Mouse (Mus musculus) cortical plate, adult 2 months (tissue): ENCODE measurements around the gene Tmco3. TPM values are rescaled to one million over a fixed set of nuclear protein-coding genes. Genes with fewer than 3 reads are reported as not detected.

Experiments
- H3K27ac ChIP-seq: fragments of 200-500 bp; 2 replicates; pipeline ENCODE4 v1.5.1; 2012; ENCODE audit warnings: low read length, control low read depth, inconsistent platforms; ENCODE audit not compliant: insufficient read depth
- H3K4me1 ChIP-seq: fragments of 200-500 bp; 2 replicates; pipeline ENCODE4 v1.6.1; 2011; ENCODE audit warnings: low read length; ENCODE audit not compliant: control insufficient read depth, insufficient read depth
- H3K4me3 ChIP-seq: fragments of 200-500 bp; 2 replicates; pipeline ENCODE4 v1.5.1; 2011; ENCODE audit warnings: mild to moderate bottlenecking, low read length, control low read depth; ENCODE audit not compliant: insufficient read depth
- CTCF ChIP-seq: fragments of 200-500 bp; IDR thresholded peaks from 2 replicates; pipeline ENCODE4 v1.5.1; 2011; ENCODE audit warnings: mild to moderate bottlenecking, control low read depth, low read length; ENCODE audit not compliant: insufficient read depth; ENCODE audit errors: extremely low read depth
- POLR2A ChIP-seq: fragments of 200-500 bp; IDR thresholded peaks from 2 replicates; pipeline ENCODE4 v1.6.1; 2011; ENCODE audit warnings: mild to moderate bottlenecking, low read length, control low read depth; ENCODE audit not compliant: insufficient read depth; ENCODE audit errors: extremely low read depth
- polyA plus RNA-seq: library from polyadenylated mRNA; depleted of rRNA; stranded (reverse); fragments of >200 nt; gene quantifications from 2 replicates; pipeline ENCODE4 v1.2.3, GENCODE M21; 2012; rRNA removed

The Tmco3 gene
- 43.1 and 43.3 TPM in 2 replicates for polyA plus RNA-seq

DNA sequence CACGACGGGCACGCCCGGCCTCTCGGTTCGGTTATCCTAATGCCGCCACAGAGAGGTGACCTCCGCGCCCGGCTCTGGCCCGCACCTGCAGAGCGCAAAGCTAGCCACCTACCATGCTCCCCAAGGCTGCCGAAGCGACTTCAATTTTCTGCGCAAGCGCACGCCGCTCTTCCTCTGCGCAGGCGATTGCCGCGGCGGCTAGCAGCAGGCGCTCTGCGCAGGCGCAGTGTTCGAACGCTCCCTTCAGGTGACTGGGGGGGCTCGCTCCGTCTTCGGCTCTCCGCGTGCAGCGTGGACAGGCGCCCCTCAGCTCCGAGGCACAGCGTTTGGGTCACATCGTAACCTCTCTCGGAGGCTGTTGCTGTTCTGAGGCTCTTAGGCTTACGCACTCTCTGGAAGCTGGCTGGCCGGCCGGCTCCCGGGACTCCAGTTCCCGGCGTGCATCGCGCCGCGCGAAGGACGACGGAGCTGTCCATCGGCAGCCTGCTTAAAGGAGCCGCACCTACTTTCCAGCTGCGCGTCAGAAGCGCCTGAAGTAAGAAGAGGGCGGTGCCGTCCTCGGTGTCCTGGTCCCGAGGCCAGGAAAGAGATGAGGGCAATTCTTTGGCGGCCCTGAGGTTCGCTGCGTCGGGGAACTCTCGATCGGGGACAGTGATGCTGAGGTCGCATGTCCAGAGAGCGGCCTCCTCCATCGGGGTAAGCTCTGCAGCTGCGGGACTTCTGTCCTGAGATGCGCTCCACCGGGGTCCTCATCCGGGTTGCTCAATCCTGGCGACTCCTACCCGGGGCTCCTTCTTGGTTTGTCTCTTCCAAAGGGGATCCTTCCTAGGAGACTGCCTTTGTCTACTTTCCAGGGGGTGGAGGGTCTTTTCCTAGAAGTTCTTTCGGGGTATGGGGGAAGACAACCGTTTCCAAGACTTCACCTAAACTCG, at the start of gene Tmco3, which contains the start of gene Dcun1d2:
Tmco3 (plus strand) TSS at position 499 of the 932 bp plus-strand sequence.
Dcun1d2 (minus strand) TSS at position 440 of the 932 bp plus-strand sequence.
- H3K27ac ChIP-seq: peak within 1 kb of the TSS; percentile 99
- TF ChIP-seq CTCF (no peak), POLR2A (peak; percentile 75; the same call in 1 of the 2 replicates)
- H3K4me1 ChIP-seq: peaks cover 2% of the 10 kb centered on the region; the same call in 1 of the 2 replicates
- H3K4me3 ChIP-seq: peak within 1 kb of the TSS; percentile 76

DNA sequence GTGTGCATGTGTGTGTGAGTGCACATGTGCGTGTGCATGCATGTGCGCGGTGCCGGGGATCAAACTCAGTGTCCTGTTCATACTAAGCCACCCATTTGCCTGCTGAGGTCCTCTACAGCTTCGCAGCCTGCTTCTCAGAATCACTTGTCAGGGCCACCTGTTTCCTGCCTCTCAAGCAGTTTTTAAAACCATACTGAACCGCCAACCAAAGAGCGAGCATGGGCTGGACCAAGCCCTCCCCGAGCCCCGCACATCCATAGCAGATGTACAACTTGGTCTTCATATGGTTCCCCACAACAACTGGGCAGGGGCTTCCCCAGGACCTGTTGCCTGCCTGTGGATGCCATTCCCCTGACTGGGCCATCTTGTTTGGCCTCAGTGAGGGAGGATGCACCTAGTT, 47.9 kb upstream of the Tmco3 start:
- TF ChIP-seq CTCF: no peak
- TF ChIP-seq POLR2A: no peak
- Histone ChIP-seq H3K4me3 (no peak overlapping the region), H3K27ac (no peak overlapping the region), H3K4me1 (no peaks in the 10 kb centered on the region)

DNA sequence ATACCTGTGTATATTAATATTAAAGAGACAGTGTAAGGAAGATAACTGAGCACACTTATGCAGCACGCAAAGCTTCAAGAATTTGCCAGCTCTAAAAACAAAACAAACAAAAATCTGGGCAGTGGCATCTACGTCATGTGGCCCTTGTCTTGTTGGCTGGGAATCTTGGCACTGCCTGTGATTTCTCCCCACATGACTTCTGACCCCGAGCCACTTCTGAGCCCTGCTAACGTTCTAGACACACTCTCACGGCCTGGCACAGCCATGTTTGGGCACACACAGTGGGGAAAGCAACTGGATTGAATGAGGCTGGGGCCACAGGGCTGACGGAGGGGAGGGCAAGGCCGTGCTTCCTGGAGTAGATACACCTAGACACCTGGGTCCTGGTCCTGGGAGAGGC, 47.3 kb upstream of the Tmco3 start:
- Histone ChIP-seq H3K27ac (no peak overlapping the region), H3K4me1 (no peaks in the 10 kb centered on the region), H3K4me3 (no peak overlapping the region)
- TF ChIP-seq CTCF (no peak), POLR2A (no peak)

DNA sequence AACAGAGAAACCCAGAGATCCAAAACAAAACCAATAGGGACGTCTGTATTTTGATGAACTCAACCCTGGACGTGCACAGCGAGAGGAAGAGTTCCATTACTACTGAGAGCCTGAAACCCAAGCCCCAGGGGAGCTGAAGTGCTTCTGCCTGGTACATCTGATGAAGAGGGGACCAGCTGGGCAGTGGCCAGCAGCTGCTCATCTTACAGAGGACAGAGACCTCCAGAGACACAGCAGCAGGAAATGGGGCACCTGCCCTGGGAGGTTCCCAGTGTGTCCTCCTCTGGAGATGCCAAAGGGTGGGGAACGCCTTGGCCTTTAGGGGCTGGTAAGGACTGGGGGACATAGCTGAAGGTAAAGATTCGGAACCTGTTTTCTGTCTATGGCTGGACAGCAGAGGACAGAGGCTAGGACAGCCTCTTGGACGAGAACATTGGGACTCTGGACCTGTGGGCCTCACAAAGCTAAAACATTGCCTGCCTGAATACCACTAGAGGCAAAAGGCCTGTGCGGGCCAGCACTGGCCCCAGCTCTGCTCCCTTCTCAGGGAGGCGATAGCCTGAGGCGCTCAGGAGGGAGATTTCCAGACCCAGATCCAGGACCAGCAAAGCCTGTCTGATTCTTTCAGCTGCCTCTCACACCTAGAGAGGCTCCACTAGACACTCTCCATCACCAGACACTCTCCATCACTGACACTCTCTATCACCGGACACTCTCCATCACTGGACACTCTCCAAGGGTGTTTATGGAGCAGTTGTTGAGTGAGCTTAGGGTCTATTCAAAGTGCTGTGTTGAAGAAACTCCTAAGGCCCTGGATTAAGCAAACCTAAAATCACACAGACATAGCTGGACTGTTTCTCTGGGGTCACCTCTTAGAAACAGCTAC, 44.8 kb upstream of the Tmco3 start:
- Histone ChIP-seq H3K4me3 (no peak overlapping the region), H3K4me1 (no peaks in the 10 kb centered on the region), H3K27ac (no peak overlapping the region)
- TF ChIP-seq CTCF (no peak), POLR2A (no peak)

DNA sequence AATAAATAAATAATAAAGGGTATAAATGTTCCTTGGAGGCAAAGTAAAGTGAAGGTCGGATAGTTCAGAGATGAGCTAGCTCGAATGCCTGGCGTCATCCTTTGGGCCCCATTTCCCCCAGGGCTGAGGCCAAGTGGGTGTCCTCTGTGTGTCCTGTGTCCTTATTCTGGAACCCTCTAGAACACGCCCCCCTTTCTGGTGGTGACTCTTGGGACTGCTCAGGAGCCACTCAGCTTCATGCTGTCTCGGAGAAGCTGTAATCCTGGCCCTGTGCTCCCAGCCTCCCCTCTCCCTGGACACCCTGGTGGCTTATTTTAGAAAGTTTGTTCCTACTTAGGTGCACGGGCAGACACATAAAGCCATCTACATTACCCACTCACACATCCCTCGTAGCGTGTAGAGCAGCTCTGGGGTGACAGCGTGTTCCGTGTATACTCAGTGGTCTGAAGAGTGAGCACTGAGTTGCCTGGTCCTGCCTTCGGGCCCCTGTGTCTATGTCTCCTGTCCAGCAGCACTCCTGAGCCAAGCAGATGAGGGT, 43.6 kb upstream of the Tmco3 start:
- Histone ChIP-seq H3K27ac (no peak overlapping the region), H3K4me3 (no peak overlapping the region)
- TF ChIP-seq POLR2A (no peak), CTCF (no peak)

DNA sequence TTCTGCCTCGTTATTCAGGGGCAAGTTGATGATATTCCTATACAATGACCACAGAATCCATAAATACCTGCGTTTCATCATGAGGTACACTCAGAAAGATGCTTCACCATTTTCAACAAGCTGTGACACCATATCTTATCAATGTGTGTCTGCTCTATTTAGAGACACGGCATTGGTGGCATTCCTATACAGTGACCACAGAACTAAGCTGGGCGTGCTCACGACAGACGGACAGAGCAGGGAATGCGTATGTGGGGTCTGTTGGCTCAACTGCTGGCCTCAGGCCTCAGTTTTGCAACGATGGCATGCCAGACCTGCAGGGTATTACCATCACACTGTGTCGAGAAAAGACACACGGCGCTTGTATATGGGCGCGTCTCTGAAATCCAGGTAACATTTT, 35.2 kb upstream of the Tmco3 start:
- TF ChIP-seq CTCF (no peak), POLR2A (no peak)
- no peak overlapping the region for H3K27ac ChIP-seq
- H3K4me1 ChIP-seq: no peaks in the 10 kb centered on the region
- no peak overlapping the region for H3K4me3 ChIP-seq

More for the DNA sequence above, 43.6 kb upstream of the Tmco3 start:
- H3K4me1 ChIP-seq: no peaks in the 10 kb centered on the region

DNA sequence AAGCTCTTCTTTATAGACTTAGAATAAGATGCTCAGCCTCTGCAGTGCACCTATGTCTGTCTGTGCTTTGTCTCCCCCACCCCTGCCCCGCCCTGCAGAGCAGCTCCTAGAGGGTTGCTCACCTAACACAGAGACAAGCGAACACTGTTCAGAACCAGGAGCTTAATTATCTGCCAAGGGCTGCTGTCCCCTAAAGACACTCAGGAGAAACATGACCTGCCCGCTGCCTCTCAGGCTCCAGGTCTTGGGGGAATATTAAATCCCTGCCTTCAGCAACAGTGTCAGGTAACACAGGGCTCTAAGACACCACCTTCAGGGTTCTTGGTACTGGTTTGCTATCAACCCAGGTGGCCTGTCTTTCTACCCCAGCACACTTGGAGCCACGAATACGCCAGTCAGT, 34.6 kb upstream of the Tmco3 start:
- TF ChIP-seq POLR2A: no peak
- no peak for TF ChIP-seq CTCF
- H3K27ac ChIP-seq: no peak overlapping the region
- H3K4me3 ChIP-seq: no peak overlapping the region
- H3K4me1 ChIP-seq: no peaks in the 10 kb centered on the region

DNA sequence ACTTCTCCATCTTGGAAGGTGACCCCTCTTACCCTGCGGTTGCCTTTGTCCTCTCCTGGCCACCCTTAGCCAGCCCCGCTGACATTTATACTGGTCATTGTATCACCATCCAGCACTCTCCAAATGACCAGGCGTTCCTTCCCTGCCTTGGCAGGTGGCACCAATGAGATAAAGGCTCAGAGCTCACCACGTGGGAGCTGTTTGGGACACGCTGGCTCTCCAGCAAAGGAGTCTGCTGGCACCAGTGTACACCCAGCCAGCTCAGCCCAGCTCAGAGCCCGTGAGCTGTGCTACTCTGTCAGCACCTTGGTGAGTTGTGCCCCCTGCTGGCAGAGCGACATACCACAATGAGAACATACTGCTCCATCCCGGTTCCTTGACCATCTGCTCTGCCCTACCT, 34.0 kb upstream of the Tmco3 start, which contains the start of gene Adprhl1:
Adprhl1 (minus strand) TSS at position 144 of the 400 bp plus-strand sequence.
- TF ChIP-seq POLR2A: no peak
- peak; percentile 87 for TF ChIP-seq CTCF
- Histone ChIP-seq H3K4me3 (no peak within 1 kb of the TSS), H3K4me1 (no peaks in the 10 kb centered on the region), H3K27ac (no peak within 1 kb of the TSS)

DNA sequence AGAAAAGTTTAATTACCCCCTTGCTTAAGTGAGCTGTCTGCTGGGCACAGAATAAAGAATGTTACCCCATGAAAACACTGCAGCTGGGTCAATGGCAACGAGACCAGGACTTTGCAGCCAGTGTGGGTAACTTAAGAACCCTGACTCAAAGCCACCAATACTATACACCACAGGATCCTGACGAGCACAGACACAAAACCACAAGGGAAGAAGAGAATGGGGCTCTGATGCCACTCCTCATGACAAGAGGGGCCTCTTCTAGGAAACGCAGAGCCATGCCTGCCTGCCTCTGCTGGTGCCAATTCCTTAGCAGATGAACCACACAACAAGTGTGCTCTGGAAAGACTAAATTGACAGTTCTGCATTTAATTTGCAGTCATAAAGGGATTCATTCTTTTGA, 24.6 kb upstream of the Tmco3 start:
- Histone ChIP-seq H3K4me1 (no peaks in the 10 kb centered on the region), H3K27ac (no peak overlapping the region), H3K4me3 (no peak overlapping the region)
- TF ChIP-seq CTCF (no peak), POLR2A (no peak)

DNA sequence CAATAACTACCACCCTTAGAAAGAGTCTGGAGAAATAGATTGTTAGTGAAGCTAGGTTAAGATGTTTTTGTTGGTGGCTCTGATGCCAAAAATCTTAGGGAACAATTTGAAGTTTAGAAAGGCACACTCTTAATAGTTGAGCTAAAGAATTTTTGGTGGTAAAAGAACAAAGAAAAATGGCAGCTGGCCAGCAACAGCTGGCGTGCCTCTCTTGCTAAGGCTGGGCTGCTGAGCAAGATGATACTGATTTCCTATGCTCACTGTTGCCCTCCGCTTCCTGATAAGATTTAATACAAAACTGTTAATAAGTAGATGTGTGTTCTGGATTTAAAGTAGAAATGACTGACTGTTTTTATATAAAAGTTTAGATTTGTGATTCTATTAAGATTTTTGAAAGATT, 20.4 kb upstream of the Tmco3 start:
- TF ChIP-seq POLR2A: no peak
- TF ChIP-seq CTCF: no peak
- Histone ChIP-seq H3K4me1 (no peaks in the 10 kb centered on the region), H3K27ac (no peak overlapping the region), H3K4me3 (no peak overlapping the region)
